Mouse (Mus musculus) regulatory T cell (primary cell): Measurements from ENCODE around the gene Odf3b.

Source experiments
- in situ Hi-C: fragments of 300-600 bp; cut with MboI, MseI; formaldehyde crosslinking; loops from one replicate; pipeline ENCODE4 v1.15.1; 2025; ENCODE audit warnings: high pct_unique_total_duplicates

Odf3b gene

GRCm38 (mm10) chr15:89374801-89375534 lies 4.1 kb downstream of the Odf3b start:
- in situ Hi-C loops, result no loop called here

GRCm38 (mm10) chr15:89374340-89374739 lies 4.7 kb downstream of the Odf3b start:
- in situ Hi-C loops, result no loop called here

- in situ Hi-C loops, result no loop called here
Measured at GRCm38 (mm10) chr15:89373762-89374248, 5.3 kb downstream of the Odf3b start, which contains the start of gene Sco2. Gene Sco2 (minus strand): TSS chr15:89373846.

- in situ Hi-C loops, result no loop called here
Measured at GRCm38 (mm10) chr15:89373027-89373761, 5.9 kb downstream of the Odf3b start.

- in situ Hi-C loops, result no loop called here
Measured at GRCm38 (mm10) chr15:89372536-89372935, 6.5 kb downstream of the Odf3b start.

- in situ Hi-C loops, result no loop called here
Measured at GRCm38 (mm10) chr15:89372068-89372467, 7.0 kb downstream of the Odf3b start.

GRCm38 (mm10) chr15:89365141-89365551 lies 13.9 kb downstream of the Odf3b start:
- in situ Hi-C loops, result no loop called here

GRCm38 (mm10) chr15:89363051-89363450 lies 16.0 kb downstream of the Odf3b start:
- in situ Hi-C loops, result no loop called here

- in situ Hi-C loops, result no loop called here
Measured at GRCm38 (mm10) chr15:89358784-89359183, 20.3 kb downstream of the Odf3b start.

GRCm38 (mm10) chr15:89356372-89356771 lies 22.7 kb downstream of the Odf3b start:
- in situ Hi-C loops, result no loop called here

- in situ Hi-C loops, result no loop called here
Measured at GRCm38 (mm10) chr15:89355241-89356187, 23.6 kb downstream of the Odf3b start, which contains the start of the genes Lmf2 and Ncaph2. Gene Lmf2 (minus strand): TSS chr15:89355659. Gene Ncaph2 (plus strand): TSS chr15:89355719.

- in situ Hi-C loops, result no loop called here
Measured at GRCm38 (mm10) chr15:89354455-89354854, 24.6 kb downstream of the Odf3b start.

GRCm38 (mm10) chr15:89353837-89354236 lies 25.2 kb downstream of the Odf3b start:
- in situ Hi-C loops, result no loop called here

GRCm38 (mm10) chr15:89352795-89353194 lies 26.3 kb downstream of the Odf3b start:
- in situ Hi-C loops, result no loop called here

GRCm38 (mm10) chr15:89352054-89352453 lies 27.0 kb downstream of the Odf3b start:
- in situ Hi-C loops, result no loop called here

GRCm38 (mm10) chr15:89351302-89351701 lies 27.8 kb downstream of the Odf3b start:
- in situ Hi-C loops, result no loop called here

- in situ Hi-C loops, result no loop called here
Measured at GRCm38 (mm10) chr15:89350447-89350846, 28.6 kb downstream of the Odf3b start.

- in situ Hi-C loops, result no loop called here
Measured at GRCm38 (mm10) chr15:89343325-89343724, 35.8 kb downstream of the Odf3b start.

GRCm38 (mm10) chr15:89341678-89342077 lies 37.4 kb downstream of the Odf3b start:
- in situ Hi-C loops, result no loop called here

GRCm38 (mm10) chr15:89340136-89340535 lies 38.9 kb downstream of the Odf3b start:
- in situ Hi-C loops, result no loop called here

GRCm38 (mm10) chr15:89339696-89340095 lies 39.4 kb downstream of the Odf3b start:
- in situ Hi-C loops, result no loop called here
